Mouse (Mus musculus) midbrain, embryonic 14.5 days (tissue): Measurements from ENCODE around the gene Gm10840. TPM values are rescaled to one million over a fixed set of nuclear protein-coding genes. Genes with fewer than 3 reads are reported as not detected.
A peak's percentile ranks its signal among the peaks of the same experiment; 100 is the strongest.

ENCODE experiments used
- ATAC-seq: fragments of 200-750 bp; cut with Nextera tagmentation; 2 replicates; pipeline ENCODE4 v1.8.0; 2017; ENCODE audit warnings: moderate number of reproducible peaks, moderate library complexity; ENCODE audit not compliant: low FRiP score, low TSS enrichment
- DNase-seq: peaks from one replicate; pipeline ENCODE4 v3.0.0-alpha.2; 2015
- H3K27ac ChIP-seq: fragments of 300-500 bp; sonication (generic); replicated peaks from 2 replicates; pipeline ENCODE4 v1.5.1; 2014; ENCODE audit warnings: mild to moderate bottlenecking, low read depth, low read length, moderate library complexity
- H3K27me3 ChIP-seq: fragments of 300-500 bp; sonication (generic); 2 replicates; pipeline ENCODE4 v1.6.1; 2014; ENCODE audit warnings: low read length, control low read depth, mixed read lengths; ENCODE audit not compliant: control insufficient read depth, insufficient read depth
- H3K36me3 ChIP-seq: fragments of 300-500 bp; sonication (generic); 2 replicates; pipeline ENCODE4 v1.6.1; 2014; ENCODE audit warnings: low read length, control low read depth; ENCODE audit not compliant: control insufficient read depth, insufficient read depth
- H3K4me1 ChIP-seq: fragments of 300-500 bp; sonication (generic); 2 replicates; pipeline ENCODE4 v1.6.1; 2014; ENCODE audit warnings: mild to moderate bottlenecking, antibody characterized with exemption, low read length, control low read depth; ENCODE audit not compliant: control insufficient read depth, insufficient read depth
- H3K4me2 ChIP-seq: fragments of 300-500 bp; sonication (generic); 2 replicates; pipeline ENCODE4 v1.6.1; 2014; ENCODE audit warnings: mild to moderate bottlenecking, low read length, moderate library complexity
- H3K4me3 ChIP-seq: fragments of 300-500 bp; sonication (generic); replicated peaks from 2 replicates; pipeline ENCODE4 v1.5.1; 2014; ENCODE audit warnings: low read depth, low read length
- H3K9ac ChIP-seq: fragments of 300-500 bp; sonication (generic); replicated peaks from 2 replicates; pipeline ENCODE4 v1.6.1; 2014; ENCODE audit warnings: mild to moderate bottlenecking, low read length, moderate library complexity
- H3K9me3 ChIP-seq: fragments of 300-500 bp; sonication (generic); 2 replicates; pipeline ENCODE4 v1.6.1; 2016; ENCODE audit warnings: low read length, control low read depth, mixed read lengths; ENCODE audit not compliant: control insufficient read depth
- WGBS: fragments of 180-500 bp; shearing (Covaris S2); extraction: QIAGEN DNeasy Blood & Tissue Kit; methylation state at CpG from one replicate; pipeline ENCODE4 v1.1.7; 2014; 5-methylcytosine and 5-hydroxymethylcytosine counted together
- polyA plus RNA-seq: library from polyadenylated mRNA; unstranded; fragments of >200 nt; fragmentation: Nextera tagmentation; extraction: Ambion mirVana; gene quantifications from 2 replicates; pipeline ENCODE4 v1.2.1, GENCODE M21; 2014

Gm10840 gene
- polyA plus RNA-seq, 1 experiment from 2014 or later, result not detected

DNA sequence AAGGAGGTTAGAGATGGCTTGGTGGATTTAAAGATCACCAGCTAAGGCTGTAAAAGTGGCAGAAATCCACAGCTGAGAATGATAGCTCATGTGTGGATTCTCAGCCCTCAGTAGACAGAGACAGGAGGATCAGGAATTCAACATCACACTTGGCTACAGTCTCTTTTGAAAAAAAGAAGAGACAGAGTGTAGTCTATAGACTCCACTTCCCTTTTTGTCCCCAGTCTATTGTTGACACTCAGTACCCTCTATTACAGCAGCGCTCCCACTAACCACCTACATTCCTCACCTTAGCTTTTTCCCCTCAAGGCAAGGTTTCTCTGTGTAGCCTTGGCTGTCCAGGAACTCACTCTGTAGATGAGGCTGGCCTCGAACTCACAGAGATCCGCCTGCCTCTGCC, 31.1 kb downstream of the Gm10840 start:
- H3K27me3 ChIP-seq, result no peaks in the 10 kb centered on the region
- ATAC-seq (no peak), DNase-seq (no peak)
- no peak overlapping the region for H3K4me2 ChIP-seq
- 98% methylated on average over 3 of the region's 3 CpGs for WGBS
- H3K4me1 ChIP-seq, result peaks cover 9% of the 10 kb centered on the region
- no peaks in the 10 kb centered on the region for H3K9me3 ChIP-seq
- H3K36me3 ChIP-seq, result peaks cover 4% of the 10 kb centered on the region; the same call in 1 of the 2 replicates
- no peak overlapping the region for H3K27ac ChIP-seq
- H3K9ac ChIP-seq, result no peak overlapping the region
- H3K4me3 ChIP-seq, result no peak overlapping the region

DNA sequence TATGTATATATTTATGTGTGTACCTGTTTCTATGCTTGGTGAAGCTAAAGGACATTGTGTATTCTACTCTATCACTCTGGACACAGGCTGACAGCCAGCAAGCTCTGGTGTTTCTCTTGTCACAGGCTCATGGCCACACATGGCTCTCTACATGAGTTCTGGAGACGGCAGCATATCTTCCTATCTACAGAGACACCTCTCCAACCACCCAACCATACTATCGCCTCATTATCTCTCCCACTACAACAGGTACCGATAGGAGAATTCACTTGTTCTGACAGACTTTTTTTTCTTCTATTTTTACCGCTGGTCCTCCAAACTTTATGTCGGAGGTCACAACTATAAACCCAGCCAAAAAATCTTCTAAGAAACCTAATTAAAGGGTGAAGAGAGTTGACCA, 31.6 kb downstream of the Gm10840 start:
- Histone ChIP-seq H3K27me3 (no peaks in the 10 kb centered on the region), H3K4me1 (peaks cover 9% of the 10 kb centered on the region), H3K4me2 (peak overlapping the region; percentile 51), H3K4me3 (peak overlapping the region; percentile 72; the same call in 1 of the 2 replicates), H3K27ac (no peak overlapping the region), H3K36me3 (peaks cover 8% of the 10 kb centered on the region; the same call in 1 of the 2 replicates), H3K9ac (no peak overlapping the region), H3K9me3 (no peaks in the 10 kb centered on the region)
- ATAC-seq (no peak), DNase-seq (no peak)
- 89% methylated on average over 5 of the region's 5 CpGs for WGBS

DNA sequence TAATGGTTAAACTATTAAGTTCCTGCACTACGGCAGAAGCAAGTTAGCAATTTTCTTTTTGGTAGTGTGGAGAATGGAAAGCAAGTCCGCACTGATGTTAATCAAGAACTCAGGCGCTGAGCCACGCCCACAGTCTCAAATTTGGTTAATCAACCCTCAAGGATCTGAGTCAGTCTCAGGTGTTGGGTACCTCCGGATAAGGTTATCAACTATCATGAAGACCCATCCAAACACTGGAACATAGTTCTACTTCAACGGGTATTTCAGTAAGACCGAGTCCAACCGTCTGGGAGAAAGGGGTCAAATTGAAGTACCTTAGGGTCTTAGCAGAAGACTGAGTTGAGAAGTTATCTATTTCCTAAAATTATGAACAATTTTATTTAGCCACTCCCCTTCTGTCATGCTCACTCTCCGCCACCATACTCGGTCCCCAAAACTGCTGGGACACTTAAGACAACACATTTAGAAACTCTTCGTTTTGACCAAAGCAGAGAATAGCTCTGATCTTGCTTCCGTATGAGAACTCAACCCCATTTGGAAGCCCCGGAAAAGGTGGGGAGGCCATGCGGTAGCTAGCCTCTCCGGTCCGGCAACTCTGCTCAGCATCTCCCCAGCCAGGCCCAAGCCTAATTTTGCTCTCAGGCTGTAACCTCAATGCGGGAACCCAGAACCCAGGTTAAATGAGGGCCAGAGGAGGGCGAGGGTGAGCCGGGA, 32.2 kb downstream of the Gm10840 start:
- H3K4me3 ChIP-seq, result peak overlapping the region; percentile 72
- ATAC-seq (0 out of 2 replicates have a peak, but pooled peaks have one; percentile 4), DNase-seq (no peak)
- peaks cover 9% of the 10 kb centered on the region for H3K4me1 ChIP-seq
- 13% methylated on average over 19 of the region's 19 CpGs for WGBS
- peaks cover 14% of the 10 kb centered on the region; the same call in 1 of the 2 replicates for H3K36me3 ChIP-seq
- no peaks in the 10 kb centered on the region for H3K9me3 ChIP-seq
- H3K9ac ChIP-seq, result peak overlapping the region; percentile 71
- peak overlapping the region; percentile 51 for H3K4me2 ChIP-seq
- no peaks in the 10 kb centered on the region for H3K27me3 ChIP-seq
- H3K27ac ChIP-seq, result peak overlapping the region; percentile 84

DNA sequence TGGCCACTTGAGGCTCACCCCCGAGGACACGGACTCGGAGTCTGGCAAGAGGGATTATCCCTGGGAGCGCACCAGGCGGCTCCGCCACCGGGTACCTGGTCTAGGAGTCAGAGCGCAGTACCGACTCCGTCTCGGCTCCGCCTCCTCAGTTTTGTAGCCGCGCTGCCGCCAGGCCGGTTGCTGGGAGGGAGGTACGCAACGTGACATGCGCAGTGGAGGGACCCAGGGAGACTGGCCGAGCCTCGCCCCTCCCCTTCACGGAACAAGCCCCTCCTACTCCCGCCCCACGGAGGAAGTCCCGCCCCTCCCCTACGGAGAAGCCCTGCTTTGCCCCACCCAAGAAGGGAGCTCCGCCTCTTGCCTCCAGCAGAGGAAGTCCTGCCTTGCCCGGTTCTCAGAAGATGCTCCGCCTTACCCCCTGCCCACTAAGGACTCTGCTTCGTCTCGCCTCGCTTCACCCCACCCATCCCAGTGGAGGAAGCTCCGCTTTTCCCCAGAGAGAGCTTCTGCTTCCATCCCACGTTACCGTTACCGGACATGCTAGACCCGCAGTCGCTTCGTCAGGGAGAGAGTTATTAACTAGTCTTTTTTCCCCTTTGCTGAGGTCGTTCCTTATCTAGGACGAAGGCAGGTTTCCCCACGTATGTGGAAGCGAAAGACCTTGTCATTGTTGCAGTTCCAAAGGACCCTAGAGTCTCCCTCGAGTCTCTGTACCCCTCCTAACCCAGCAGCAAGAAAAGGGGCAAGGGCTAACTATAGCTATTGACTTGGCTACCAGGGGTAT, 32.9 kb downstream of the Gm10840 start:
- WGBS, result under 1% methylated on average over 44 of the region's 44 CpGs
- DNase-seq (peak; percentile 99), ATAC-seq (peak; percentile 95)
- Histone ChIP-seq H3K4me3 (peak overlapping the region; percentile 72), H3K9me3 (no peaks in the 10 kb centered on the region), H3K27ac (peak overlapping the region; percentile 84), H3K4me2 (peak overlapping the region; percentile 51), H3K4me1 (peaks cover 9% of the 10 kb centered on the region), H3K9ac (peak overlapping the region; percentile 71), H3K36me3 (peaks cover 22% of the 10 kb centered on the region), H3K27me3 (no peaks in the 10 kb centered on the region)

DNA sequence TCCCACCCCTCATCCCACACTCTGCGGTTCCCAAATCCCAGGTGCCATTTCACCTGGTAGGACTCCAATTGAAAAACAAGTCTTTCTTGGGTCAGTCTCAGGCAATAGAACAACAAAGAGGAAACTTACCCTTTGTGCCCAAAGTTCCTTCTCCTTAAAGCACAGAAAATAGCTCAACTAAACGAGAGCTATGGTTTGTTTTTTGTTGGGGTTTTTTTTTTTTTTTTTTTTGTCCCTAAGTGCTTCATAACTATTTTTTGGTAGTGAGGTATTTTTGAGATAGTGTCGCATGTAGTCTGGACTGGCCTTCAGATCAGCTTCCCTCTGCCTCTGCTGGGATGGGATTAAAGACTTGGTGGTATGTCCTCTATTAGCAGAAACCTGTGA, 33.5 kb downstream of the Gm10840 start:
- Histone ChIP-seq H3K9ac (peak overlapping the region; percentile 59; the same call in 1 of the 2 replicates), H3K36me3 (peaks cover 27% of the 10 kb centered on the region), H3K27me3 (no peaks in the 10 kb centered on the region), H3K4me1 (peaks cover 9% of the 10 kb centered on the region), H3K4me2 (peak overlapping the region; percentile 51), H3K27ac (peak overlapping the region; percentile 84), H3K9me3 (no peaks in the 10 kb centered on the region), H3K4me3 (peak overlapping the region; percentile 72)
- 39% methylated on average over 3 of the region's 3 CpGs for WGBS
- DNase-seq (no peak), ATAC-seq (no peak)

DNA sequence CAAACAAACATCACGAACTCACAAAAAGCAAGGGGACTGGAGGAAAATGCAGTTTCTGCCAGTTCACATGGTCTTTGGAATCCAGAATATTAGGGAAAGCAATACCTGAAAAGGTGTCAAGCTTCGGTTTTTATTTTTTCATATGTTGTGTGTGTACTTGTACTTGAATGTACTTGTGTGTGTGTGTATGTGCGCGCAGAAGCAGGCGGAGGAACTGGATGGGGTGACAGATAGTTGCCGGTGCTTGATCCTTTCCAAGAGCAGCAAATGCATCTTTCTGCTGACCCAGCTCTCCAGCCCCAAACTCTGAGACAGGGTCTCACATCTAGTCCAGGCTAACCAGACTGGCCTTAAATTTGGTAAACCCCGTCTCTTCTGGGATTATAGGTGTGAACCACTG, 34.2 kb downstream of the Gm10840 start:
- Histone ChIP-seq H3K4me3 (no peak overlapping the region), H3K27me3 (no peaks in the 10 kb centered on the region), H3K36me3 (peaks cover 27% of the 10 kb centered on the region), H3K9me3 (no peaks in the 10 kb centered on the region), H3K4me2 (no peak overlapping the region), H3K27ac (no peak overlapping the region), H3K9ac (no peak overlapping the region), H3K4me1 (peaks cover 9% of the 10 kb centered on the region)
- 94% methylated on average over 7 of the region's 7 CpGs for WGBS
- no peak for DNase-seq
- ATAC-seq, result no peak

DNA sequence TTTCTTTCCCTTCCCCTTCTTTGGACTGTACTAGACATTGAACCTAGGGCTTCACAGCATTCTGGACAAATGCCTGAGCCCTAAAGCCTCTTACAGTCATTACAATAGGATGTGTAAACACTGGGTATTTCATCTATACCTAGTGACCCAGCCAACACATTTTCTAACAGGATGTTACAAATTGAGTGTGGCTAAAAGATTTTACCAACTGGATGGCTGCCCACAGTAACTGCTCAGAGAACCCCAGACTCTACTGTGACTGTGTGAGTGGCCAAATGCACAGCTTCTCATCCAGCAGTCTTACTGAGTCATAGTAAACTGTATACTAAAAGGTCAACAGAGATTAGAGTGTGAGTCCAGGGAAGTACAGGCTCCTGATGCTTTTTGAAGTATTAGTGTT, 34.7 kb downstream of the Gm10840 start:
- Histone ChIP-seq H3K4me3 (no peak overlapping the region), H3K9me3 (no peaks in the 10 kb centered on the region), H3K27me3 (no peaks in the 10 kb centered on the region), H3K27ac (no peak overlapping the region), H3K4me2 (no peak overlapping the region), H3K4me1 (peaks cover 9% of the 10 kb centered on the region), H3K9ac (no peak overlapping the region), H3K36me3 (peaks cover 27% of the 10 kb centered on the region)
- ATAC-seq, result no peak
- no peak for DNase-seq

DNA sequence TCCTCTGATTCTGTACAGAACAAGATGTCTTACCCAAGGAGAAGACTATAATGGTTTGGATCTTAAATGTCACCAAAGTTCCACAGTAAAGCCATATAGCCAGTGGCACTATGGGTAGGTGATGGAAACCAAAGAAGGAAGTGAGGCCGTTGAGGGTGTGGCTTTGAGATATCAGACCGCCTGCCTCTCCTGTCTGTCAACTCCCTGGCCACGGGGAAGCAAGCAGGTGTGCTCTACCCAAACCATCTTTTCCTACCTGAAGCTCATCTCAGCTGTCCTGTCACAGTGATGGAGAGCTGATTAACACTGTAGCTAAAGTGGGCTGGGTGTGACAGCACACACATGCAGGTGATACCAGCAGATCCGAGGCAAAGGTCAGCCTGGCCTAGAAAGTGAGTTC, 37.6 kb downstream of the Gm10840 start:
- no peak overlapping the region for H3K27ac ChIP-seq
- no peak overlapping the region for H3K4me3 ChIP-seq
- no peaks in the 10 kb centered on the region for H3K27me3 ChIP-seq
- H3K36me3 ChIP-seq, result peaks cover 54% of the 10 kb centered on the region
- H3K4me1 ChIP-seq, result 0 out of 2 replicates have a peak, but pooled peaks cover 3% of the 10 kb centered on the region
- H3K4me2 ChIP-seq, result no peak overlapping the region
- ATAC-seq (no peak), DNase-seq (no peak)
- WGBS, result 97% methylated on average over 4 of the region's 4 CpGs
- no peaks in the 10 kb centered on the region for H3K9me3 ChIP-seq
- no peak overlapping the region for H3K9ac ChIP-seq
